Mouse (Mus musculus): Measurements from ENCODE around the gene BC037034. TPM values are rescaled to one million over a fixed set of nuclear protein-coding genes. Genes with fewer than 3 reads are reported as not detected.

BC037034 gene
- polyA plus RNA-seq, 1 experiment = 131 TPM

- DNase-seq (ENCODE audit: low read depth) = no peak
- no peak for TF ChIP-seq POLR2A (IDR thresholded peaks at IDR 0.05; ENCODE audit: borderline replicate concordance, extremely low read depth, insufficient read depth, insufficient read length, poor library complexity, severe bottlenecking)
- TF ChIP-seq CTCF (IDR thresholded peaks at IDR 0.05; ENCODE audit: borderline replicate concordance, extremely low read depth, insufficient read depth, insufficient read length) = no peak
These were observed 3.0 kb downstream of the BC037034 start for GRCm38 (mm10) chr5:138260834-138261233.

DNA sequence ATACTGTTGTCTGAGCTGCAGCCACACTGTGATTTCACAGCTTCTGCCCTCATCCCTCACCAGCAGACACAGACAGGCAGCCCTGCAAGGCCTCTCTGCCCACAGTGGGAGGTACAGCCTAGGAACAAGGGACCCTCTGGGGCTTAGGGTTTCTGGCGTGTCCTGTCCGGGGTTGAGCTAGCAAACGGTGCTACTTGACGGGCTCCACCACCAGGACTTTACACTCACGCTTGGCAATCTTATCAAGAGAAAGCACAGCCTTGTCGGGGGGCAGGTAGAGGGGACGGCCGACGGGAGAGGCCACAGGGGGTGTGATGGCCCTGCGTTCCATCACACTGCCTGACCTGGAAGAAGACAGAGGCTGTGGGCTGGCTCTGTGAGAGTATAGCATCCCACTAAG is 3.8 kb downstream of the BC037034 start:
- TF ChIP-seq CTCF (IDR thresholded peaks at IDR 0.05; ENCODE audit: borderline replicate concordance, extremely low read depth, insufficient read depth, insufficient read length) = no peak
- no peak for DNase-seq (ENCODE audit: low read depth)

- TF ChIP-seq POLR2A (IDR thresholded peaks at IDR 0.05; ENCODE audit: borderline replicate concordance, extremely low read depth, insufficient read depth, insufficient read length, poor library complexity, severe bottlenecking) (no peak), CTCF (IDR thresholded peaks at IDR 0.05; ENCODE audit: borderline replicate concordance, extremely low read depth, insufficient read depth, insufficient read length) (no peak)
- DNase-seq (ENCODE audit: low read depth) = no peak
These were observed 4.8 kb downstream of the BC037034 start for GRCm38 (mm10) chr5:138258993-138259392.

DNA sequence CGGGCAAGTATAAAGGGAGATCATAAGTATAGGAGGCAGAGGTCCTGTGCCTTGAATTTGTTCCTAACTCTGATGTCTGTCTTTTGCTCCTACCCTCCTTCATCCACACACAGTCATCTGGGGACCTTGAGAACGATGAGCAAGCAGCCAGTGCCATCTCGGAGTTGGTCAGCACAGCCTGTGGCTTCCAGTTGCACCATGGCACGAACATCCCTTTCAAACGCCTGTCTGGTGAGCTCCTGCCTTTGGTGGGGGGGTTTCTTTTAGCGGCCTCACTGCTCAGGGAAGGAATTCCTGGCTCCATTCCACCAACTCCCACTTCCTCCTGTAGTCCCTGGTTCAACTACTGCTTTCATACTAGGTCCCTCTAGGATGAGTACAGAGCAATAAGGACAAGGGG is 5.3 kb downstream of the BC037034 start:
- no peak for TF ChIP-seq POLR2A (IDR thresholded peaks at IDR 0.05; ENCODE audit: borderline replicate concordance, extremely low read depth, insufficient read depth, insufficient read length, poor library complexity, severe bottlenecking)
- no peak for TF ChIP-seq CTCF (IDR thresholded peaks at IDR 0.05; ENCODE audit: borderline replicate concordance, extremely low read depth, insufficient read depth, insufficient read length)
- no peak for DNase-seq (ENCODE audit: low read depth)

GRCm38 (mm10) chr5:138258078-138258477 is 5.8 kb downstream of the BC037034 start:
- no peak for DNase-seq (ENCODE audit: low read depth)
- no peak for TF ChIP-seq CTCF (IDR thresholded peaks at IDR 0.05; ENCODE audit: borderline replicate concordance, extremely low read depth, insufficient read depth, insufficient read length)
- no peak for TF ChIP-seq POLR2A (IDR thresholded peaks at IDR 0.05; ENCODE audit: borderline replicate concordance, extremely low read depth, insufficient read depth, insufficient read length, poor library complexity, severe bottlenecking)

DNA sequence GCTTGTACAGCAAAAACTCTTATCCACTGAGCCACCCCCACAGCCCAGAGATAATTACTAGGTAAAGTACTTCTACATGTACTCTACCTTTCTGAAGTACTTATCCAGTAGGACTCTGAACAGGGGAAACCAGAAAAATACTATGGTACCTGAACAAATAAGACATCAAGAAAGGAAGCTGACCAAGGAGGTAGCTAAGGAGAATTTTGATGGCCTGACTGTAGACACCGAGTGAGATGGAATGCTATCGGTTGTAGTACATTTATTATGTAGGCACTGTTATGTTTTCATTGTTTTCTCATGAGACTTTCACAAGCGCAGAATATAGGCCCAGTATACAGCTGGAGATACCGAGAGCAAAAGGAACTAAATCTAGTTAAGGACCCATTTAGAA is 6.3 kb downstream of the BC037034 start:
- no peak for TF ChIP-seq POLR2A (IDR thresholded peaks at IDR 0.05; ENCODE audit: borderline replicate concordance, extremely low read depth, insufficient read depth, insufficient read length, poor library complexity, severe bottlenecking)
- TF ChIP-seq CTCF (IDR thresholded peaks at IDR 0.05; ENCODE audit: borderline replicate concordance, extremely low read depth, insufficient read depth, insufficient read length) = no peak
- no peak for DNase-seq (ENCODE audit: low read depth)

- DNase-seq (ENCODE audit: low read depth) = no peak
- TF ChIP-seq CTCF (IDR thresholded peaks at IDR 0.05; ENCODE audit: borderline replicate concordance, extremely low read depth, insufficient read depth, insufficient read length) = no peak
- TF ChIP-seq POLR2A (IDR thresholded peaks at IDR 0.05; ENCODE audit: borderline replicate concordance, extremely low read depth, insufficient read depth, insufficient read length, poor library complexity, severe bottlenecking) = no peak
These were observed 6.8 kb downstream of the BC037034 start for GRCm38 (mm10) chr5:138256966-138257584.

DNA sequence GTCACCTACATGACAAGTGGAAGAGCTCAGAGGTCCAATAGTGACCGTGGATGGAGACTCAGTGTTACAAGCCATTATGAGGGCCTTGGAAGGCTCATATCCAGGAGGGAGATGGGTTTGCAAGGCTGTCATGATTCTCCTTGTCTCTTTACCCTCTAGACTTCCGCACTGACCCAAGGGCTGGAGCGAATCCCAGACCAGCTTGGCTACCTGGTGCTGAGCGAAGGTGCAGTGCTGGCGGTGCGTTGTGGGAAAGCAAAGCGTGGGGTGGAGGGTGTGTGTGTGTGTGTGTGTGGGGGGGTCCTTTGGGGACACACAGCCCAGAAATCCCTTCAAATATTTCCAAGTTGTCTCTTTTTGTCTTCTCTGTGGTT is 7.8 kb downstream of the BC037034 start:
- no peak for TF ChIP-seq POLR2A (IDR thresholded peaks at IDR 0.05; ENCODE audit: borderline replicate concordance, extremely low read depth, insufficient read depth, insufficient read length, poor library complexity, severe bottlenecking)
- TF ChIP-seq CTCF (IDR thresholded peaks at IDR 0.05; ENCODE audit: borderline replicate concordance, extremely low read depth, insufficient read depth, insufficient read length) = no peak
- no peak for DNase-seq (ENCODE audit: low read depth)

DNA sequence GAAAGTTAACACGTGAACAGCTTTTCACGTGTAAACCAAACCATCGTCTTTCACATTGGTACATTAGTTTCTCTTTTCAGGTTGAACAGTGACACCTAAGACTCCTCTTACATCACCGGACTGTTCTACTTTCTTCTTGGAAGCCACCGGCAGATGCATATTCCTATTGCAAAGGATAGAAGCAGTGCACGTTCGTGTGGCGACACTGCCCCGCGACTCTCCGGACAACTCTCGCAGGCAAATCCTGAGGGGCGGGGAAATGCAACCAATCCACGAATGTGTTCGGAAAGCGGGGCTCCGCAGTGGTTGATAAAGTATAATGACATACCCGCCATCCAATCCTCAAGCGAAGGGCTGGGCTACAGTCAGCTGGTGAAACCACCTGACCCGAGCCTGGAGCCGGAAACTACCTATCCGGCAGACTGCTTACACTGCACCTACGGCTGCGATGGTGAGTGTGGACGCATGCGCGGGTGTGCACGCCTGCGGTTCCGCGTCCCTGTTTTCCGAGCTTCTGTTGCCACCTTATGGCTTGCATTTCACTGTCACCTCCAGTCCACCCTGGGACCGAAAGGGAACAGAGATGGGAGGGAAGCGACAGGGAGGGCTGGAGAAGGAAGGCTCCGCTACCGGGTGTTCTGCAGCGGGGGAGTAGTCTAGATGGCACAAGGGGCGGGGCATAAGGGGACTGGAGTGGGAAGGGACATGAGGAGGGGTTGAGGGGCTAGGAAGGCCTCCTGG is 8.3 kb downstream of the BC037034 start, which contains the start of gene Lamtor4:
TSS of gene Lamtor4 (plus strand) at position 130 of the 741 bp plus-strand sequence.
- peak; percentile 99 for DNase-seq (ENCODE audit: low read depth)
- TF ChIP-seq CTCF (IDR thresholded peaks at IDR 0.05; ENCODE audit: borderline replicate concordance, extremely low read depth, insufficient read depth, insufficient read length) = peak; percentile 17; the same call in 1 of the 2 replicates
- TF ChIP-seq POLR2A (IDR thresholded peaks at IDR 0.05; ENCODE audit: borderline replicate concordance, extremely low read depth, insufficient read depth, insufficient read length, poor library complexity, severe bottlenecking) = peak; percentile 28; the same call in 1 of the 2 replicates

DNA sequence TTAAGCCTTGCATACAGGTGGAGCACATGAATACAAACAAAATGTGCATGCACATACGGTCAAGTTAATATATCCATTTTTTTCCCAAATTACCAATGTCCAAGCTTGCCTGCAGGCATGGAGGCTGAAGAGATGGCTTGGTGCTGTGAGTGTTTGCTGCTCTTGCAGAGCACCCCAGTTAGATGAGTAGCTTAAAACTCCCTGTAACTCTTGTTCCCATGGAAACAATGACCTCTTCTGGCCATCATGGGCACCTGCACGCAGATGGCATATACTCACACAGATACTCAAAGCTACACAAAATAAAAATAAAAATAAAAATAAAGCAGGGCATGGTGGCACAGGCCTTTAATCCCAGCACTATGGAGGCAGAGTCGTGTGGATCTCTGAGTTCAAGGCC is 10.8 kb downstream of the BC037034 start:
- TF ChIP-seq POLR2A (IDR thresholded peaks at IDR 0.05; ENCODE audit: borderline replicate concordance, extremely low read depth, insufficient read depth, insufficient read length, poor library complexity, severe bottlenecking) (no peak), CTCF (IDR thresholded peaks at IDR 0.05; ENCODE audit: borderline replicate concordance, extremely low read depth, insufficient read depth, insufficient read length) (no peak)
- no peak for DNase-seq (ENCODE audit: low read depth)

GRCm38 (mm10) chr5:138251144-138251543 is 12.7 kb downstream of the BC037034 start:
- DNase-seq (ENCODE audit: low read depth) = no peak
- no peak for TF ChIP-seq POLR2A (IDR thresholded peaks at IDR 0.05; ENCODE audit: borderline replicate concordance, extremely low read depth, insufficient read depth, insufficient read length, poor library complexity, severe bottlenecking)

DNA sequence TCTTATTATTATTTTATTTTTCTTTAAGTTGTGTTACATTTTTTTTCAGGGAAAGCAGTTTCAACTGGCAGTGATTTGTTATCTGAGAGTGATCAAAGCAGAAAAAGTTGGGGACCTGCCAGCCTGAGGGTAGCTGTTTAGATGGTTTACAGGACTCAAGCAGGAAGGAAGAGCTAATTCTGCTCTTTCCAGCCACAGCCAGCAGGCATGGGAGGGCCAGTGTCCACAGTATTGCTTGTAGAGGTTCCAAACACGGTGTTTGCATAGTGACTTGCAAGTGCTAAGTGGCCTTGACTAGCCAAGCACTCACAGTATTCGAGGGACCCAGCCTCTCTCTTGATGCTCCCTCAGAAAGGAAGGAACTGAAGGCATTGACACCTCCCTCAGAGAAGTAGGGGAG is 22.3 kb downstream of the BC037034 start:
- no peak for TF ChIP-seq POLR2A (IDR thresholded peaks at IDR 0.05; ENCODE audit: borderline replicate concordance, extremely low read depth, insufficient read depth, insufficient read length, poor library complexity, severe bottlenecking)
- TF ChIP-seq CTCF (IDR thresholded peaks at IDR 0.05; ENCODE audit: borderline replicate concordance, extremely low read depth, insufficient read depth, insufficient read length) = no peak
- no peak for DNase-seq (ENCODE audit: low read depth)
